Mouse (Mus musculus): ENCODE measurements around the gene Mpdz.

- TF ChIP-seq CTCF (IDR thresholded peaks at IDR 0.05; ENCODE audit: low read depth) (no peak), EP300 (IDR thresholded peaks at IDR 0.05; ENCODE audit: low read depth) (no peak)
Measured at GRCm38 (mm10) chr4:81430826-81431225, 11.8 kb downstream of the Mpdz start.

Measured in heart, postnatal 0 days (tissue).